Mouse (Mus musculus) midbrain, embryonic 14.5 days (tissue): ENCODE data around the gene Lman2l. TPM values are rescaled to one million over a fixed set of nuclear protein-coding genes. Genes with fewer than 3 reads are reported as not detected.

ENCODE experiments used
- ATAC-seq: fragments of 200-750 bp; cut with Nextera tagmentation; 2 replicates; pipeline ENCODE4 v1.8.0; 2017; ENCODE audit warnings: moderate number of reproducible peaks, moderate library complexity; ENCODE audit not compliant: low FRiP score, low TSS enrichment
- DNase-seq: peaks from one replicate; pipeline ENCODE4 v3.0.0-alpha.2; 2015
- H3K27ac ChIP-seq: fragments of 300-500 bp; sonication (generic); replicated peaks from 2 replicates; pipeline ENCODE4 v1.5.1; 2014; ENCODE audit warnings: mild to moderate bottlenecking, low read depth, low read length, moderate library complexity
- H3K27me3 ChIP-seq: fragments of 300-500 bp; sonication (generic); 2 replicates; pipeline ENCODE4 v1.6.1; 2014; ENCODE audit warnings: low read length, control low read depth, mixed read lengths; ENCODE audit not compliant: control insufficient read depth, insufficient read depth
- H3K36me3 ChIP-seq: fragments of 300-500 bp; sonication (generic); 2 replicates; pipeline ENCODE4 v1.6.1; 2014; ENCODE audit warnings: low read length, control low read depth; ENCODE audit not compliant: control insufficient read depth, insufficient read depth
- H3K4me1 ChIP-seq: fragments of 300-500 bp; sonication (generic); 2 replicates; pipeline ENCODE4 v1.6.1; 2014; ENCODE audit warnings: mild to moderate bottlenecking, antibody characterized with exemption, low read length, control low read depth; ENCODE audit not compliant: control insufficient read depth, insufficient read depth
- H3K4me2 ChIP-seq: fragments of 300-500 bp; sonication (generic); 2 replicates; pipeline ENCODE4 v1.6.1; 2014; ENCODE audit warnings: mild to moderate bottlenecking, low read length, moderate library complexity
- H3K4me3 ChIP-seq: fragments of 300-500 bp; sonication (generic); replicated peaks from 2 replicates; pipeline ENCODE4 v1.5.1; 2014; ENCODE audit warnings: low read depth, low read length
- H3K9ac ChIP-seq: fragments of 300-500 bp; sonication (generic); replicated peaks from 2 replicates; pipeline ENCODE4 v1.6.1; 2014; ENCODE audit warnings: mild to moderate bottlenecking, low read length, moderate library complexity
- H3K9me3 ChIP-seq: fragments of 300-500 bp; sonication (generic); 2 replicates; pipeline ENCODE4 v1.6.1; 2016; ENCODE audit warnings: low read length, control low read depth, mixed read lengths; ENCODE audit not compliant: control insufficient read depth
- WGBS: fragments of 180-500 bp; shearing (Covaris S2); extraction: QIAGEN DNeasy Blood & Tissue Kit; methylation state at CpG from one replicate; pipeline ENCODE4 v1.1.7; 2014; 5-methylcytosine and 5-hydroxymethylcytosine counted together
- polyA plus RNA-seq: library from polyadenylated mRNA; unstranded; fragments of >200 nt; fragmentation: Nextera tagmentation; extraction: Ambion mirVana; gene quantifications from 2 replicates; pipeline ENCODE4 v1.2.1, GENCODE M21; 2014

The Lman2l gene
- polyA plus RNA-seq, 1 experiment from 2014 or later = 42.7 TPM

- WGBS = 49% methylated on average over 5 of the region's 5 CpGs
- ATAC-seq (no peak), DNase-seq (no peak)
- Histone ChIP-seq H3K4me1 (peaks cover 7% of the 10 kb centered on the region), H3K27ac (no peak overlapping the region), H3K27me3 (no peaks in the 10 kb centered on the region), H3K36me3 (no peaks in the 10 kb centered on the region), H3K4me3 (no peak overlapping the region), H3K9ac (no peak overlapping the region), H3K4me2 (no peak overlapping the region), H3K9me3 (no peaks in the 10 kb centered on the region)
These were observed 22.4 kb upstream of the Lman2l start for GRCm38 (mm10) chr1:36467446-36467845.

GRCm38 (mm10) chr1:36465641-36466160 is 20.6 kb upstream of the Lman2l start:
- H3K4me2 ChIP-seq = no peak overlapping the region
- DNase-seq (no peak), ATAC-seq (no peak)
- no peaks in the 10 kb centered on the region for H3K9me3 ChIP-seq
- H3K4me1 ChIP-seq = no peaks in the 10 kb centered on the region
- no peak overlapping the region for H3K9ac ChIP-seq
- H3K36me3 ChIP-seq = no peaks in the 10 kb centered on the region
- no peak overlapping the region for H3K4me3 ChIP-seq
- 73% methylated on average over 4 of the region's 4 CpGs for WGBS
- H3K27me3 ChIP-seq = no peaks in the 10 kb centered on the region
- no peak overlapping the region for H3K27ac ChIP-seq

DNA sequence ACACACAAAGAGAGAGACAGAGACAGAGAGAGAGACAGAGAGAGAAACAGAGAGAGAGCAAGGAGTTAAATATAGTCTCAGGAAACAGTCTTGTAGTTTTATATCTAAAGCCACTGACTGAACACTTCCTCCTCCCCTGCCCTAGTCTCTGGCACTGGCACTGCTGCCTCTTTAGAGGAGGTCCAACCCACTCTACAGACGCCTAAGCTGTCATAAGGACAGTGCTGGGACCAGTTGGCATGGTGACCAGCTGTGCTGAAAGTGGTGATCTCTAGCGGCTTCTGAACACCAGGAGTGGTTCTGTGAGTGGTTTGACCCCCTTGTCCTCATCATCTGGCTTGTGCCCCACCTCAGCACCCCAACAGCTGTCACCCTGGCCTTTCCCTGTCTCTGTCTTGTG is 16.8 kb upstream of the Lman2l start:
- no peaks in the 10 kb centered on the region for H3K27me3 ChIP-seq
- H3K9me3 ChIP-seq = no peaks in the 10 kb centered on the region
- H3K27ac ChIP-seq = no peak overlapping the region
- no peak for DNase-seq
- no peaks in the 10 kb centered on the region for H3K36me3 ChIP-seq
- no peak overlapping the region for H3K9ac ChIP-seq
- no peaks in the 10 kb centered on the region for H3K4me1 ChIP-seq
- H3K4me2 ChIP-seq = no peak overlapping the region
- no peak overlapping the region for H3K4me3 ChIP-seq
- ATAC-seq = no peak
- WGBS = 55% methylated on average over 2 of the region's 2 CpGs

DNA sequence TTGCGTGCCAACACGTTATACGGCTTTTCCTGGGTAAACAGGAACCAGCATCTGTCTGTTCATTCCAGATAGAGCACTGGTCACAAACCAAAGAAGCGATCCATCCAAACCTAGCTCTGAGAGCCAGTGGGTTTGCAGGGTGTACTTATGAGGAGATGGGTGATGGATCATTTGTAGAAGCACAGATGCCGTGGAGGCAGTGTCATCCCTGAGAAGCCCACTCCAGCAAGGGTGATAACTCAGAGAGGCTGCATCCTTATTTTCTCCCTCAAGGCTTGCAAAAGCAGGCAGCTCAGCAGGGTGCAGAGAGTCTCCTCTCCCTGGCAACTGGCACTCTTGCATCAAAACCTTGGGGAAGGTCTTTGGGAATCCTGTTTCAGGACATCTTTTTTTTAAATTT is 13.1 kb upstream of the Lman2l start:
- no peaks in the 10 kb centered on the region for H3K36me3 ChIP-seq
- H3K4me3 ChIP-seq = no peak overlapping the region
- H3K9me3 ChIP-seq = no peaks in the 10 kb centered on the region
- no peak overlapping the region for H3K4me2 ChIP-seq
- H3K27me3 ChIP-seq = no peaks in the 10 kb centered on the region
- WGBS = 86% methylated on average over 5 of the region's 5 CpGs
- ATAC-seq (no peak), DNase-seq (no peak)
- no peak overlapping the region for H3K9ac ChIP-seq
- H3K4me1 ChIP-seq = no peaks in the 10 kb centered on the region
- H3K27ac ChIP-seq = no peak overlapping the region

DNA sequence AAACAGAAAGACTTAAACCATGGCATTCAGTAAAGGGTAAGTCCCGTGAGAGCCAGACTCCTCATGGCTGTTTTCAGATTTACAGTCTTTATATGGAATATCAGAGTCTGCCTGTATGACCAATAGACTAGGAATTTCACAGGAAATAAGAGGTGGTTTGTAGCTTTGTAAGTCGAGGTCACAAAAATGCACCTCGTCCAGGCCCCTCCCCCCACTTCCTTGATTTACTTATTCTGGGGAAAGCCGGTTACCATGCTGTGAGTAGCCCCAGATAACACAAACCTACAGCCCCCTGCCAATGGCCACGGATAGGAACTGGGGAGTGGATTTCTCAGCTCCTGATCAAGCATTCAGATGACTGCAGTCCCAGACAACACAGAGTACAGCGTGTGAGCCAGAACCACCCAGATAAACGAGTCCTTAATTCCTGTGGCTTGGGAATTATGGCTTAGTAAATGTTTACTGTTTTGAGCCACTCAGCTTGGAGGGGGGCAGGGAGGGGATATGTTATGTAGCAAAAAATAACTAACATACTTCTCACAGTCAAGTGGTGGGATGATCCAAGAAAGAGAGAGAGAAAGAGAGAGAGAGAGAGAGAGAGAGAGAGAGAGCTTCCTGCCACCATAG is 12.4 kb upstream of the Lman2l start:
- WGBS = 49% methylated on average over 7 of the region's 7 CpGs
- Histone ChIP-seq H3K4me3 (no peak overlapping the region), H3K4me1 (no peaks in the 10 kb centered on the region)

DNA sequence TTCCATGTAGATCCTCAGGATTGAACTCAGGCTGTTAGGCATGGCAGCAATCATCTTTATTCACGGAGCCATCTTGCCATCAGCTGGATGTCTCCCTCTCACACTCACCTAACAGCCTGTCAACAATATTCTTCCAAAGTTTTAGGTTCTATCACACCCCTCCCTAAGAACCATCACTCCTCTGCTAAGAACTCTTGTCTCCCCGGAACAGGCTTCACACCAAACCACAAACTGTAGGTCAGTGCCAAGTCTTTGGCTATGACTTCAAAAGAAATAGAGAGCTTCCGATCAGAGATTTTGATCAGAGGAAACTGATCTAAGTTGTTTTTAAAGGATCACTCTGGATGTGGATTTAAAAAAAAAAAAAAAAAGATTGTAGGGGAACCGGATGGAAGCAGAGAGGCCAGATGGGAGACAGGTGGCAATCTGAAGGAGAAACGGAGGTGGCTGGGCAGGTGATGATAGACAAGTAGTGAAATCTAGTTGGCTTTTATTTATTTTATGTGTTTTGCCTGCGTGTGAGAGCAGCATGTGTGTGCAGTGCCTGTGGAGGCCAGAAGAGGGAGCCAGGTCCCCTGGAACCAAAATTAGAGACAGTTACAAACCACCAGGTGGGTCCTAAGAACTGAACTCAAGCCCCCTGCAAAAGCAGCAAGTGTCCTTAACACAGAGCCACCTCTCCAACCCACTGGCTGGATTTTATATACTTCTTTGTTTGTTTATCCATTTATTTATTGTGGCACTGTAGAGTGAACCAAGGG is 9.2 kb upstream of the Lman2l start:
- 93% methylated on average over 6 of the region's 6 CpGs for WGBS

More for the DNA sequence above, 12.4 kb upstream of the Lman2l start:
- ATAC-seq = no peak
- Histone ChIP-seq H3K27ac (no peak overlapping the region), H3K36me3 (no peaks in the 10 kb centered on the region), H3K27me3 (no peaks in the 10 kb centered on the region), H3K9ac (no peak overlapping the region), H3K4me2 (no peak overlapping the region), H3K9me3 (no peaks in the 10 kb centered on the region)
- no peak for DNase-seq

DNA sequence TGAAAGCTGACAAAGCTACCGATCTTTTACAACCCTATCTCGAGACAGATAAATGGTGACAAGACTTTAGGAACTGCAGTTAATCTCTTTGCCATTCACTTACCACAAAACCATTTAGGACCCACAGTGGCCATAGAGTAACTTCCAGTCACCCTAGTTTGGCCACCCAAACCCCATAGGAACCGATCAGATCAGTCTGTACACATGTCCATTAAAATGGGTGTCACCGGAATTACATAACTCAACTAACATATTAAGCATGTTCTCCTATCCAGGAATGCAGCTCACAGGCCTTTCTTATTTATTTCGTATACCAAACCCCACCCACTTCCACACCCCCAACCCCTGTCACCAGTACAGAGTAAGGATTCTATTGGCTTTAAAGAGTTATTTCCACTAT is 1.8 kb upstream of the Lman2l start:
- ATAC-seq (no peak), DNase-seq (no peak)
- no peaks in the 10 kb centered on the region for H3K27me3 ChIP-seq
- H3K27ac ChIP-seq = no peak overlapping the region
- no peak overlapping the region for H3K9ac ChIP-seq
- no peak overlapping the region for H3K4me2 ChIP-seq
- 93% methylated on average over 5 of the region's 5 CpGs for WGBS
- H3K4me3 ChIP-seq = no peak overlapping the region
- H3K4me1 ChIP-seq = peaks cover 10% of the 10 kb centered on the region; the same call in 1 of the 2 replicates
- H3K36me3 ChIP-seq = peaks cover 5% of the 10 kb centered on the region; the same call in 1 of the 2 replicates
- H3K9me3 ChIP-seq = no peaks in the 10 kb centered on the region

More for the DNA sequence above, 9.2 kb upstream of the Lman2l start:
- no peak overlapping the region for H3K4me3 ChIP-seq
- DNase-seq (no peak), ATAC-seq (no peak)
- H3K27me3 ChIP-seq = no peaks in the 10 kb centered on the region
- no peaks in the 10 kb centered on the region for H3K36me3 ChIP-seq
- no peak overlapping the region for H3K9ac ChIP-seq
- H3K4me1 ChIP-seq = no peaks in the 10 kb centered on the region
- no peaks in the 10 kb centered on the region for H3K9me3 ChIP-seq
- no peak overlapping the region for H3K27ac ChIP-seq
- H3K4me2 ChIP-seq = no peak overlapping the region

DNA sequence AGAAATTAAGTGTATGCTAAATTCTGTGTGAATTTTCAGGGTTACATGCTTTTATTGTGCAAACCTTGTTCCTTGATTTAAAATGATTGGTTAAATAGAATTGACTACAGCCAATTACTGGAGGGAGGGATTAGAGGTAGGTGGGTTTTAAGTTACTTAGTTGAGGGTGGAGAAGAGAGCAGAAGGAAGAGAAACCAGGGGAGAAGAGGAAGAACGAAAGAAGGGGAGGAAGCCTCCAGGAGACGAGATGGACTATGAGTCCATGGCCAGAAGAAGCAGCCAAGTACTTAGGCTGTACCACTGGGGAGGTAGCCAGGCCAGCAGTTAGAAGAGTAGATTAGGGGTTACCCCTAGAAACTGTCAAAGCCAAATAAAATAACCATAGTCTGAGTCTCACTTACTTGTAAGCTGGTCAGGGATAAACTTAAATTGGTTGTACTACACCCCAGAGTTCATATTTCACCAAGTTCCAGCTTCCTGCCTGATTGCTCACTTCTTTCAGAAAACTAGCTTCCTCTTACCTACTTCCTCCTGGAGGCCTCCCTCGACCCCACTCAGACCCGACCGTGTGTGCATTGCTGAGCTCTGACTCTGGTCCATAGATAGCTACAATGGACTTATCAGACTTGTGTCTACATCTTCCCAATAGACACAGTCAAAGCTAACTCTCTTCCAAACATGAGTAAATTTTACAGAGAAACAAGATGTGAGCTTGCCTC is 1.2 kb upstream of the Lman2l start:
- Histone ChIP-seq H3K27ac (no peak overlapping the region), H3K9me3 (no peaks in the 10 kb centered on the region), H3K36me3 (peaks cover 10% of the 10 kb centered on the region), H3K4me3 (no peak overlapping the region), H3K4me1 (peaks cover 10% of the 10 kb centered on the region; the same call in 1 of the 2 replicates), H3K27me3 (no peaks in the 10 kb centered on the region), H3K4me2 (no peak overlapping the region), H3K9ac (no peak overlapping the region)
- 94% methylated on average over 5 of the region's 5 CpGs for WGBS
- DNase-seq (no peak), ATAC-seq (no peak)
